Mouse (Mus musculus): ENCODE measurements around the gene Eno3.

DNA sequence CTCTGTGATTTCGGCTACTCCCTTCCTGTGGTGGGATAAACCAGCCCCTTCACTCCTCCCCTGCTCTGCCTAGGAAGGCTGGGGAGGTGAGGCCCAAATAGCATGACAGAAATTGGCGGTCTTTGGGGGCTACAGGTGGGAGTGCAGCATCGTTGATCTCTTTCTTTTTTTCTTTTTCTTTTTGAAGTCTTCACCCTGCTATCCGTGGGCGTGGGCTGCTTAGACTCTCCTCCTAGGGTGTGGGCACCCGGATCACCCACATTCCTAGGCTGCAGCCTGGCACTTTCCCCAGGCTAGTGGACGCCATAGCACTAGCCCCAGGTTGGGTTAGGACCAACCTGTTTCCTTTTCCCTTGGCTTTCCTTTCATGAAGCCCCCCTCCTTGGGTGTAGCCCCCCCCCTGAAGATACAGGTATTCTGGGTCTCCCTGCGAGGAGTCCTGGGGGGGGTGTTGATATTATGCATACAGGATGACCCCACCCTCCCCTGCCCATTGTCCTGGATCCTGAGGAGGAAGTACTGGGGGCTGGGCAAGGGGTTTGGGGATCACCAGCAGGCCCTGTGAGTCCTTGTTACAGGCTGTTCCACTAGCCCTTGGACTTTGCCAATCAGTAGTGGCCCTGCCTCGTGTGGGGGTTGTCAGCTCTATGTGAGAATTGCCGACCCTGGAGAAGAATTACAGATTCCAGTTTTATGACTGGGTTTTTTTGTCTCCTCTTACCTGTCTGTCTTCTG, 44.4 kb downstream of the Eno3 start:
- no peak for TF ChIP-seq CTCF (IDR thresholded peaks at IDR 0.05; ENCODE audit: low read depth, low read length)
- TF ChIP-seq GATA1 (IDR thresholded peaks at IDR 0.05; ENCODE audit: borderline replicate concordance, low read length) = no peak

All from G1E (cell line).